Mouse (Mus musculus): ENCODE measurements around the gene Gm44965. TPM values are rescaled to one million over a fixed set of nuclear protein-coding genes. Genes with fewer than 3 reads are reported as not detected.
A peak's percentile ranks its signal among the peaks of the same experiment; 100 is the strongest.

Gm44965 gene
- polyA plus RNA-seq (2015; fragmentation: Nextera tagmentation; extraction: Ambion mirVana) = not detected in 2 replicates

GRCm38 (mm10) chr6:48593158-48594042 is at the start of gene Gm44965, which contains the start of gene Repin1:
TSS of gene Gm44965 (plus strand) at chr6:48593941.
TSS of gene Repin1 (plus strand) at chr6:48593883.
- no peaks in the 10 kb centered on the region for H3K9me3 ChIP-seq (replicated peaks)
- peaks cover 20% of the 10 kb centered on the region for H3K4me1 ChIP-seq (replicated peaks)
- peak; percentile 75 for ATAC-seq (ENCODE audit: insufficient read depth)
- WGBS (ENCODE audit: insufficient replicate concordance) = 9% methylated on average over 44 of the region's 45 CpGs
- H3K27me3 ChIP-seq = no peaks in the 10 kb centered on the region
- peak within 1 kb of the TSS; percentile 66 for H3K4me3 ChIP-seq (replicated peaks)
- peak within 1 kb of the TSS; percentile 71 for H3K27ac ChIP-seq (replicated peaks)
- H3K9ac ChIP-seq = peak within 1 kb of the TSS; percentile 56
- H3K36me3 ChIP-seq (replicated peaks) = peaks cover 22% of the 10 kb centered on the region
- peak within 1 kb of the TSS; percentile 76 for H3K4me2 ChIP-seq

DNA sequence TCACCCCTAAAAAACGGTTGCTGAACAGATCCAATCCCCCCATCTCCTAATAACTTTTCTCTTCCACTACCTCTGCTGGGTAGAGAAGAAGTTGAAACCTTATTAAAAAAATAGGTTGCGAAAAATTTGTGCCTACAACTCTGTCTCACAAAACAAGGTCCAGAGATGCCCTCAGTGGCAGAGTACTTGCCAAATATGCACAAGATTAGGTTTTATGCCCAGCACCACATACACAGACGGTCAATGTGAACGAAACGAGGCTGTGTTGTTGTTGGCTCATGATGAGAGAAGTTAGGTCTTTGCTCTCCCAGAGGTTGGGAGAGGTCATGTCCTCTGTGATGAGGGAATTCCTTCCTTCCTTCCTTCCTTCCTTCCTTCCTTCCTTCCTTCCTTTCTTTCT is 48.5 kb upstream of the Gm44965 start:
- Histone ChIP-seq H3K9me3 (replicated peaks) (no peaks in the 10 kb centered on the region), H3K4me1 (replicated peaks) (no peaks in the 10 kb centered on the region), H3K9ac (no peak overlapping the region), H3K4me2 (no peak overlapping the region), H3K27ac (replicated peaks) (no peak overlapping the region), H3K4me3 (replicated peaks) (no peak overlapping the region), H3K27me3 (no peaks in the 10 kb centered on the region), H3K36me3 (replicated peaks) (no peaks in the 10 kb centered on the region)
- ATAC-seq (ENCODE audit: insufficient read depth) = no peak
- 55% methylated on average over 5 of the region's 5 CpGs for WGBS (ENCODE audit: insufficient replicate concordance)

- 13% methylated on average over 1 of the region's 1 CpGs for WGBS (ENCODE audit: insufficient replicate concordance)
Observed at GRCm38 (mm10) chr6:48546271-48546670, 47.5 kb upstream of the Gm44965 start.

DNA sequence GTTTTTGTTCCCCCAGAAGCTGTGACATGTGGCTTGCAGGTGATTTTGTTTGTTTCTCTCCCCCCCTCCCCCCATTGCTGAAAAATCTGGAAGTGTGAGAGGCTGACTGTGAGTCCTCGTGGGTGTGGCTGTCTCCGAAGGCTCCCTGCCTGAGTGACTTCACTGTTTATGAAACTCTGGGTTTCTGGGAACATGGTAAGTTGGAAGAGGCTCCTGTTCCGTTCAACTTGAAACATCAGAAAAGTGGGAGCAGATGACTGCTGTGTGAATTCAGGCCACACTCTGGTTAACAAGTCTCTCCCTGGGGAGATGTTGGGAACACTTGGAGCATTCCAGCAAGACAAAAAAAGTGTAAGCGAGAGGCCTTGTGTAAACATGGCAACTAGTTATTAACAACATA is 46.9 kb upstream of the Gm44965 start:
- Histone ChIP-seq H3K4me3 (replicated peaks) (no peak overlapping the region), H3K27me3 (no peaks in the 10 kb centered on the region), H3K36me3 (replicated peaks) (no peaks in the 10 kb centered on the region), H3K4me1 (replicated peaks) (no peaks in the 10 kb centered on the region), H3K9ac (no peak overlapping the region), H3K4me2 (no peak overlapping the region), H3K27ac (replicated peaks) (no peak overlapping the region), H3K9me3 (replicated peaks) (no peaks in the 10 kb centered on the region)
- WGBS (ENCODE audit: insufficient replicate concordance) = 53% methylated on average over 4 of the region's 4 CpGs
- ATAC-seq (ENCODE audit: insufficient read depth) = no peak

More at GRCm38 (mm10) chr6:48546271-48546670, 47.5 kb upstream of the Gm44965 start:
- Histone ChIP-seq H3K4me1 (replicated peaks) (no peaks in the 10 kb centered on the region), H3K27ac (replicated peaks) (no peak overlapping the region), H3K4me2 (no peak overlapping the region), H3K9me3 (replicated peaks) (no peaks in the 10 kb centered on the region), H3K9ac (no peak overlapping the region), H3K4me3 (replicated peaks) (no peak overlapping the region), H3K36me3 (replicated peaks) (no peaks in the 10 kb centered on the region), H3K27me3 (no peaks in the 10 kb centered on the region)
- ATAC-seq (ENCODE audit: insufficient read depth) = no peak

DNA sequence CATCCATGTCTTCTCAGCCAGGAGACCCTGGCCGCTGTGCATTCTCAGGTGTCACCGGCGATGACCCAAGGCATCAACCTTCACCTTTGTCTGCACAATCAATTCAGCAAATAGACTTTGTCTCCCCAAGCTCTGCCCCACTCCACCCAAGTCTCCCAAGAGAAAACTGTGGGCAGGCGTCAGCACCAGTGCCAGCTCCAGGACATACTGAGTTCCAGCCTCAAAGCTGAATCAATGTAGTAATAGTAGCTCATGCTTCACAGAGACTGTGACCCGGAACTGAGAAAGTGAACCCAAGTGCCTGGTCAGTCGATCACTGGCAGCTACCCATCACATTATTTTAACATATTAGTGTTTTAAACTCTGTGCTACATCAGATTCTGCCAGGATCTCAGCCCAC is 45.4 kb upstream of the Gm44965 start:
- Histone ChIP-seq H3K9ac (no peak overlapping the region), H3K4me2 (no peak overlapping the region), H3K9me3 (replicated peaks) (no peaks in the 10 kb centered on the region), H3K4me1 (replicated peaks) (no peaks in the 10 kb centered on the region), H3K36me3 (replicated peaks) (no peaks in the 10 kb centered on the region), H3K27me3 (no peaks in the 10 kb centered on the region), H3K27ac (replicated peaks) (no peak overlapping the region), H3K4me3 (replicated peaks) (no peak overlapping the region)
- no peak for ATAC-seq (ENCODE audit: insufficient read depth)
- WGBS (ENCODE audit: insufficient replicate concordance) = 60% methylated on average over 6 of the region's 6 CpGs

DNA sequence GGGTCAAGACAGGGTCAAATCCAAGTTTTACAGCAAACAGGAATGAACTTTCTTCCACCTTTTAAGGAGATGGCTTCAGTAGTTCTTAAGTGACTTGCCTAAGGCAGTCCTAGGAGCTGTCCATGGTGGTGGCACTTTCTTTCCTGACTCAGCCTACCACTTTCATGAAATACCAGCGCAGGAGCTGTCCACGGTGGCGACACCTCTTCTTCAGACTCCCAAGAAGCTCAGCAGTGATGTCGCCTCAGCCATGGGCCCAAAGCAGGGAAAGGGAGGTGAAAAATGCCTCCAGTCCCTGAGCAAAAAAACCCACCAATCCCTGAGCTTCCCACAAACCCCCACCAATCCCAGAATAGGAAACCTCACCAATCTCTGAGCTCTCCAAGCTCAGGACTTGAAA is 40.8 kb upstream of the Gm44965 start:
- Histone ChIP-seq H3K9me3 (replicated peaks) (no peaks in the 10 kb centered on the region), H3K4me2 (no peak overlapping the region), H3K27ac (replicated peaks) (no peak overlapping the region), H3K4me1 (replicated peaks) (peaks cover 16% of the 10 kb centered on the region), H3K9ac (no peak overlapping the region), H3K36me3 (replicated peaks) (no peaks in the 10 kb centered on the region), H3K4me3 (replicated peaks) (no peak overlapping the region), H3K27me3 (no peaks in the 10 kb centered on the region)
- ATAC-seq (ENCODE audit: insufficient read depth) = no peak
- WGBS (ENCODE audit: insufficient replicate concordance) = 37% methylated on average over 4 of the region's 4 CpGs

- Histone ChIP-seq H3K9ac (no peak overlapping the region), H3K4me3 (replicated peaks) (no peak overlapping the region), H3K36me3 (replicated peaks) (no peaks in the 10 kb centered on the region), H3K9me3 (replicated peaks) (no peaks in the 10 kb centered on the region), H3K27me3 (no peaks in the 10 kb centered on the region), H3K4me2 (peak overlapping the region; percentile 71), H3K27ac (replicated peaks) (no peak overlapping the region), H3K4me1 (replicated peaks) (peaks cover 16% of the 10 kb centered on the region)
- ATAC-seq (ENCODE audit: insufficient read depth) = no peak
- WGBS (ENCODE audit: insufficient replicate concordance) = 69% methylated on average over 4 of the region's 4 CpGs
Observed at GRCm38 (mm10) chr6:48553819-48554218, 39.9 kb upstream of the Gm44965 start.

GRCm38 (mm10) chr6:48554280-48555103 is 39.2 kb upstream of the Gm44965 start, which contains the start of gene Lrrc61:
TSS of gene Lrrc61 (plus strand) at chr6:48554796.
- peak within 1 kb of the TSS; percentile 58 for H3K4me3 ChIP-seq (replicated peaks)
- under 1% methylated on average over 39 of the region's 39 CpGs for WGBS (ENCODE audit: insufficient replicate concordance)
- peak within 1 kb of the TSS; percentile 84 for H3K27ac ChIP-seq (replicated peaks)
- H3K27me3 ChIP-seq = no peaks in the 10 kb centered on the region
- peak within 1 kb of the TSS; percentile 71 for H3K4me2 ChIP-seq
- no peaks in the 10 kb centered on the region for H3K36me3 ChIP-seq (replicated peaks)
- peaks cover 16% of the 10 kb centered on the region for H3K4me1 ChIP-seq (replicated peaks)
- H3K9ac ChIP-seq = peak within 1 kb of the TSS; percentile 32; the same call in 1 of the 2 replicates
- ATAC-seq (ENCODE audit: insufficient read depth) = peak; percentile 87
- no peaks in the 10 kb centered on the region for H3K9me3 ChIP-seq (replicated peaks)

DNA sequence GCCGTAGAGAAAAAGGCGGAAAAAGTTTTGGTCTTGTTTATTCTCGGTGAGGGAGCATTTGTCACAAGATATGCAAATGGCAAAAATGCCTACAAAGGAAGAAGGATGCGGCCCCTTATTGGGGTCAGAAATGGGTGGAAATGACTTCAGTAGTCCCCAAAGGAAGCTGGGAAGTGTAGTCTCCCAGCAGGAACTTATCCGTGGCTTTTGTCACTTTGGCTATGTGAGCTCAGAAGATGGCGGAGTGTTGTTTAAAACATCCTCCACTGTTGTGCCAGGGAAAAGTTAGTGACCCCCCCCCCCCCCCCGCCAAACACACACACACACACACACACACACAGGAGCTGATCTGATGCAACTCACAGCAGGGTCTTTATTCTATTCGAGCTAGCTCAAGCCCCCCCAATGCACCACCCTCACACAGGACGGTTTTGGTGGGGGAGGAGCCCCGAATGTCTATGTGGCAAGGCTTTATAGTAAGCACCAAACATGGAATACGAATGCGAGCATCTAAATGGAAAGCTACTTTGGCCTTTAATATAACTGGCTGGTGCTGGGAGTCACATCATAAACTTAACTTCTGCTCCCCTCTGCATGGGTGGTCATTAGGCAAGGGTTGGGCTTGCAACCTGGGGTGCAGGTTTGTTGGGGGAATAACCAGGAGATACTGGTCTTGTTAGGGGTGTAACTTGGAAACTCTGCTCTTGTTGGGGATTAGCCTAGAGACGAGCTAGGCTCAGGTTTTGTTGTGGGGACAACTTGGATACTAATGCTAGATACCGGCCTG is 38.4 kb upstream of the Gm44965 start:
- H3K27ac ChIP-seq (replicated peaks) = peak overlapping the region; percentile 84
- H3K9me3 ChIP-seq (replicated peaks) = no peaks in the 10 kb centered on the region
- peaks cover 16% of the 10 kb centered on the region for H3K4me1 ChIP-seq (replicated peaks)
- no peaks in the 10 kb centered on the region for H3K36me3 ChIP-seq (replicated peaks)
- WGBS (ENCODE audit: insufficient replicate concordance) = 26% methylated on average over 13 of the region's 14 CpGs
- peak overlapping the region; percentile 71 for H3K4me2 ChIP-seq
- ATAC-seq (ENCODE audit: insufficient read depth) = peak; percentile 59
- peak overlapping the region; percentile 32; the same call in 1 of the 2 replicates for H3K9ac ChIP-seq
- peak overlapping the region; percentile 58 for H3K4me3 ChIP-seq (replicated peaks)
- H3K27me3 ChIP-seq = no peaks in the 10 kb centered on the region

GRCm38 (mm10) chr6:48555956-48556355 is 37.8 kb upstream of the Gm44965 start:
- Histone ChIP-seq H3K36me3 (replicated peaks) (no peaks in the 10 kb centered on the region), H3K4me3 (replicated peaks) (no peak overlapping the region), H3K4me1 (replicated peaks) (peaks cover 16% of the 10 kb centered on the region), H3K9me3 (replicated peaks) (no peaks in the 10 kb centered on the region), H3K9ac (no peak overlapping the region), H3K27me3 (no peaks in the 10 kb centered on the region), H3K27ac (replicated peaks) (no peak overlapping the region), H3K4me2 (no peak overlapping the region)
- no peak for ATAC-seq (ENCODE audit: insufficient read depth)
- 70% methylated on average over 3 of the region's 3 CpGs for WGBS (ENCODE audit: insufficient replicate concordance)

All from liver, embryonic 15.5 days (tissue).